Mouse (Mus musculus): ENCODE data around the gene Mgrn1. TPM values are rescaled to one million over a fixed set of nuclear protein-coding genes. Genes with fewer than 3 reads are reported as not detected.

Mgrn1 gene
- polyA plus RNA-seq, 1 experiment: 75.4 TPM

- TF ChIP-seq CTCF (IDR thresholded peaks at IDR 0.05; ENCODE audit: low read depth, low read length): no peak
- TF ChIP-seq POLR2A (IDR thresholded peaks at IDR 0.05; ENCODE audit: borderline replicate concordance, low read depth, low read length): no peak
- no peak overlapping the region for H3K27ac ChIP-seq (ENCODE audit: insufficient read depth, low read depth, low read length)
- no peak overlapping the region for H3K4me3 ChIP-seq (ENCODE audit: insufficient read depth, low read length)
- H3K4me1 ChIP-seq (ENCODE audit: control insufficient read depth, insufficient read depth, low read length): no peaks in the 10 kb centered on the region
Observed at GRCm38 (mm10) chr16:4861392-4861791, 24.7 kb upstream of the Mgrn1 start.

DNA sequence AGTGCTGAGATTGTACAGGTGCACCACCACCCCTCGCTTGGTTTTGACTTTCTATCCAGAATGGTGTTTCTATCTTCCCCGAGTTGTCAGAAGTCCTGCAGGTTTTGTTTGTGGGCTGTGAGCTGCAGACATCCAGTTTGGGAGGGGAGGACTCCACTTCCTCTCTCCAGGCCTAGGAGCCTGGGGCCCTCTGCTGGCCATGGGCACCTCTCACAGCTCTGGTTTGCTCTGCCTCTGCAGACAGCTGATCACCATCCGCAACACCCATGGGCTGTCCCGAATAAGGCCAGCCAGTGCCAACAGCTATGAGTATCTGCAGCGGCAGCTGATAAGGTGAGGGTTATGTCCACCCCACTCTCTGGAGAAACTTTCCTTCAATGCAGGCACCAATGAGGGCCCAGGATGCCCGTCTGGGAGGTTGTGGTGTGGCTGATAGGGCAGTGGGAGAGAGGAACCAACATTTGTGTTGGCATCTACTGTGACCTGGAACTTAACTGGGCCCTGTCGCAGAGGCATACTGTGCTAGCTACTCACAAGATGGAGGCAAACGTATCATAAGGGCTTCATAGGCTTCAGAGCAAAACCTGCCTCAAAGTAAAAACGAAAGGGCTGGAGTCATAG lies 23.1 kb upstream of the Mgrn1 start:
- no peak overlapping the region for H3K4me3 ChIP-seq (ENCODE audit: insufficient read depth, low read length)
- TF ChIP-seq CTCF (IDR thresholded peaks at IDR 0.05; ENCODE audit: low read depth, low read length): peak; percentile 76
- TF ChIP-seq POLR2A (IDR thresholded peaks at IDR 0.05; ENCODE audit: borderline replicate concordance, low read depth, low read length): no peak
- no peaks in the 10 kb centered on the region for H3K4me1 ChIP-seq (ENCODE audit: control insufficient read depth, insufficient read depth, low read length)

DNA sequence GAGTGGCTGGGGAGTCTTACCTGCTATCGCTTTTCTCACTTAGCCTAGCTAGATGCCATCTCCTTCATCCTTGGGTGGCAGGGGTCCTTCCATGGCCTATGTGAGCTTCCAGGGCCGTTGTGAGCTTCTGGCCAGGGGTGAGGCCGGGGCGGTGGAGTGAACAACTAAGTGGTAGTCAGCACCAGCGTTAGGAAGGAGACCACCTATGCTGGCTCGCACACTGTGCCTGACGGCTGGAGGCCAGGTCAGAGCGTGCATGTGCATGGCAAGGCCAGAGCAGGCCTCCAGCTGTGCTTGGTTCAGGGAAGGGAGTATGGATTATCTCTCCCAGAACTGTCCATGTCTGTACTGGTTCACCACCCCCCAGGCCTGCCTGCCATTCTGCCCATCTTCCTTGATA lies 22.3 kb upstream of the Mgrn1 start:
- no peak overlapping the region for H3K4me3 ChIP-seq (ENCODE audit: insufficient read depth, low read length)
- no peaks in the 10 kb centered on the region for H3K4me1 ChIP-seq (ENCODE audit: control insufficient read depth, insufficient read depth, low read length)
- H3K27ac ChIP-seq (ENCODE audit: insufficient read depth, low read depth, low read length): no peak overlapping the region
- TF ChIP-seq POLR2A (IDR thresholded peaks at IDR 0.05; ENCODE audit: borderline replicate concordance, low read depth, low read length) (no peak), CTCF (IDR thresholded peaks at IDR 0.05; ENCODE audit: low read depth, low read length) (no peak)

More for the DNA sequence above, 23.1 kb upstream of the Mgrn1 start:
- H3K27ac ChIP-seq (ENCODE audit: insufficient read depth, low read depth, low read length): no peak overlapping the region

- H3K4me1 ChIP-seq (ENCODE audit: control insufficient read depth, insufficient read depth, low read length): peaks cover 4% of the 10 kb centered on the region; the same call in 1 of the 2 replicates
- no peak overlapping the region for H3K4me3 ChIP-seq (ENCODE audit: insufficient read depth, low read length)
- H3K27ac ChIP-seq (ENCODE audit: insufficient read depth, low read depth, low read length): no peak overlapping the region
- TF ChIP-seq CTCF (IDR thresholded peaks at IDR 0.05; ENCODE audit: low read depth, low read length): no peak
- TF ChIP-seq POLR2A (IDR thresholded peaks at IDR 0.05; ENCODE audit: borderline replicate concordance, low read depth, low read length): no peak
Observed at GRCm38 (mm10) chr16:4866101-4866695, 19.9 kb upstream of the Mgrn1 start.

DNA sequence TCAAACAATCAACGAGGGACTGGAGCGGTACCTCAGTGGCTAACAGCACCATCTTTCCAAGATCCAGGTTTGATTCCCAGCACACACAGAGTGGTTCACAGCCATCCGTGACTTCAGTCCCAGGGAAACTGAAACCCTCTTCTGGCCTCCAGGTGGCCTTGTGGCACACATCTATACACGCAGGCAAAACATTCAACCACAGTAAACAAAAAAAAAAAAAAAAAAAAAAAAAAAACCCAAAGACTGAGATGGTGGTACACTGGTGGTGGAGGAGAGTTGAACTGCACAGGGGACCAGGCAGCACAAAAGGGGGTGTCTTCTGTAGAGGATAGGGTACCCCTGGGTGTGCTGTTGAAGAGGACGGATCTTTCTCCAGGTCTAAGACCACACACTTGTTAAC lies 15.6 kb upstream of the Mgrn1 start:
- H3K27ac ChIP-seq (ENCODE audit: insufficient read depth, low read depth, low read length): no peak overlapping the region
- H3K4me3 ChIP-seq (ENCODE audit: insufficient read depth, low read length): no peak overlapping the region
- TF ChIP-seq CTCF (IDR thresholded peaks at IDR 0.05; ENCODE audit: low read depth, low read length) (no peak), POLR2A (IDR thresholded peaks at IDR 0.05; ENCODE audit: borderline replicate concordance, low read depth, low read length) (no peak)
- peaks cover 14% of the 10 kb centered on the region for H3K4me1 ChIP-seq (ENCODE audit: control insufficient read depth, insufficient read depth, low read length)

- peak overlapping the region; percentile 11; the same call in 1 of the 2 replicates for H3K27ac ChIP-seq (ENCODE audit: insufficient read depth, low read depth, low read length)
- no peak overlapping the region for H3K4me3 ChIP-seq (ENCODE audit: insufficient read depth, low read length)
- H3K4me1 ChIP-seq (ENCODE audit: control insufficient read depth, insufficient read depth, low read length): peaks cover 26% of the 10 kb centered on the region
- TF ChIP-seq POLR2A (IDR thresholded peaks at IDR 0.05; ENCODE audit: borderline replicate concordance, low read depth, low read length) (no peak), CTCF (IDR thresholded peaks at IDR 0.05; ENCODE audit: low read depth, low read length) (no peak)
Observed at GRCm38 (mm10) chr16:4871926-4872325, 14.1 kb upstream of the Mgrn1 start.

GRCm38 (mm10) chr16:4875198-4876032 lies 10.6 kb upstream of the Mgrn1 start:
- Histone ChIP-seq H3K27ac (ENCODE audit: insufficient read depth, low read depth, low read length) (no peak overlapping the region), H3K4me3 (ENCODE audit: insufficient read depth, low read length) (no peak overlapping the region), H3K4me1 (ENCODE audit: control insufficient read depth, insufficient read depth, low read length) (peaks cover 26% of the 10 kb centered on the region)
- no peak for TF ChIP-seq POLR2A (IDR thresholded peaks at IDR 0.05; ENCODE audit: borderline replicate concordance, low read depth, low read length)
- no peak for TF ChIP-seq CTCF (IDR thresholded peaks at IDR 0.05; ENCODE audit: low read depth, low read length)

DNA sequence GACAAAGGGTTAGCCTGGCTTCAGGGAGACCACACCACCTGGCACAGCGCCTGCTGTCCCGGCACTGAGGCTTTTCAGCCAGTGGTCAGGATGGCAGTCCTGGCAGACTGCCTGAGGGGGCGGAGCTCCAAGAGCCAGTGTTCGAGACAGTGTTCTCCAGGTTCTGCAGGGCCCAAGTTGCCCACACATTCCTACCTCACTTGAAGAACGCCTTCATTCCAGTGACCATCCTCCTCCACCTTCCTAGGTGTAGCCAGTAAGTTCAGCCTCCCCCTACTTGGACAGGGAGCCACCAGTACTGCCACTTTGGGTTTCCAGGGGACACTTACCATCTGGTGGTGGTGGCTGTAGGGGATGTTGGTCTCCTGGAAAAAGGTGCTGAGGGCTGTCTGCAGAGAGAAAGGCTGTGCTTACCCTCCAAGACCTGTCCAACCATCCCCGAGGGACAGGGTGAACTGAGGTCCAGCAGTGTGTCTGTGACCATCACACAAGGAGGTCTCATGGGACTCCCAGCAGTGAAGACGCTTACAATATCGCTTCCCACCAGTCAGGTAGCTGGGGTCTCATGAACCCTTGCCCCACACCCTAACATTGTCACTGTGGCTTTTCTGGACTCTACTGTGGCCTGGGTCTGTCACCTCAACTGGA lies 9.9 kb upstream of the Mgrn1 start:
- Histone ChIP-seq H3K4me1 (ENCODE audit: control insufficient read depth, insufficient read depth, low read length) (peaks cover 26% of the 10 kb centered on the region), H3K27ac (ENCODE audit: insufficient read depth, low read depth, low read length) (no peak overlapping the region), H3K4me3 (ENCODE audit: insufficient read depth, low read length) (no peak overlapping the region)

GRCm38 (mm10) chr16:4877195-4877594 lies 8.9 kb upstream of the Mgrn1 start:
- Histone ChIP-seq H3K4me3 (ENCODE audit: insufficient read depth, low read length) (peak overlapping the region; percentile 99), H3K4me1 (ENCODE audit: control insufficient read depth, insufficient read depth, low read length) (peaks cover 28% of the 10 kb centered on the region), H3K27ac (ENCODE audit: insufficient read depth, low read depth, low read length) (peak overlapping the region; percentile 90)
- TF ChIP-seq CTCF (IDR thresholded peaks at IDR 0.05; ENCODE audit: low read depth, low read length) (no peak), POLR2A (IDR thresholded peaks at IDR 0.05; ENCODE audit: borderline replicate concordance, low read depth, low read length) (no peak)

More for the DNA sequence above, 9.9 kb upstream of the Mgrn1 start:
- TF ChIP-seq POLR2A (IDR thresholded peaks at IDR 0.05; ENCODE audit: borderline replicate concordance, low read depth, low read length) (no peak), CTCF (IDR thresholded peaks at IDR 0.05; ENCODE audit: low read depth, low read length) (no peak)

All from bone marrow macrophage, adult 2 months (primary cell).